Mouse (Mus musculus) midbrain, embryonic 16.5 days (tissue): ENCODE measurements around the gene Sik2. TPM values are rescaled to one million over a fixed set of nuclear protein-coding genes. Genes with fewer than 3 reads are reported as not detected.

Experiments
- ATAC-seq: fragments of 200-750 bp; cut with Nextera tagmentation; 2 replicates; pipeline ENCODE4 v1.8.0; 2017; ENCODE audit warnings: moderate TSS enrichment
- H3K27ac ChIP-seq: fragments of 300-500 bp; sonication (generic); 2 replicates; pipeline ENCODE4 v1.5.1; 2014; ENCODE audit warnings: mild to moderate bottlenecking, low read length, mixed read lengths
- H3K27me3 ChIP-seq: fragments of 300-500 bp; sonication (generic); 2 replicates; pipeline ENCODE4 v1.6.1; 2014; ENCODE audit warnings: low read depth, low read length, mixed read lengths; ENCODE audit not compliant: control insufficient read depth, insufficient read depth
- H3K36me3 ChIP-seq: fragments of 300-500 bp; sonication (generic); 2 replicates; pipeline ENCODE4 v1.6.1; 2014; ENCODE audit warnings: mild to moderate bottlenecking, low read length, moderate library complexity, mixed read lengths; ENCODE audit not compliant: control insufficient read depth, insufficient read depth
- H3K4me1 ChIP-seq: fragments of 300-500 bp; sonication (generic); 2 replicates; pipeline ENCODE4 v1.6.1; 2014; ENCODE audit warnings: mild to moderate bottlenecking, low read length, mixed read lengths; ENCODE audit not compliant: control insufficient read depth, insufficient read depth
- H3K4me2 ChIP-seq: fragments of 300-500 bp; sonication (generic); 2 replicates; pipeline ENCODE4 v1.6.1; 2014; ENCODE audit warnings: mild to moderate bottlenecking, low read length, mixed read lengths
- H3K4me3 ChIP-seq: fragments of 300-500 bp; sonication (generic); 2 replicates; pipeline ENCODE4 v1.5.1; 2014; ENCODE audit warnings: low read depth, mild to moderate bottlenecking, low read length, moderate library complexity, mixed read lengths
- H3K9ac ChIP-seq: fragments of 300-500 bp; sonication (generic); 2 replicates; pipeline ENCODE4 v1.6.1; 2014; ENCODE audit warnings: low read depth, low read length, mixed read lengths
- H3K9me3 ChIP-seq: fragments of 300-500 bp; sonication (generic); replicated peaks from 2 replicates; pipeline ENCODE4 v1.6.1; 2014; ENCODE audit warnings: mild to moderate bottlenecking, low read length, mixed read lengths; ENCODE audit not compliant: control insufficient read depth, poor library complexity, severe bottlenecking
- WGBS: fragments of 180-500 bp; shearing (Covaris S2); extraction: QIAGEN DNeasy Blood & Tissue Kit; methylation state at CpG from one replicate; pipeline ENCODE4 v1.1.7; 2014; 5-methylcytosine and 5-hydroxymethylcytosine counted together
- polyA plus RNA-seq: library from polyadenylated mRNA; unstranded; fragments of >200 nt; fragmentation: Nextera tagmentation; extraction: Ambion mirVana; gene quantifications from 2 replicates; pipeline ENCODE4 v1.2.1, GENCODE M21; 2015

Gene Sik2
- polyA plus RNA-seq, 1 experiment from 2014 or later: 20.2 TPM

GRCm38 (mm10) chr9:50849755-50850154 lies 159.1 kb downstream of the Sik2 start:
- H3K4me2 ChIP-seq: no peak overlapping the region
- no peak overlapping the region for H3K4me3 ChIP-seq
- H3K4me1 ChIP-seq: 0 out of 2 replicates have a peak, but pooled peaks cover 2% of the 10 kb centered on the region
- H3K27ac ChIP-seq: no peak overlapping the region
- no peaks in the 10 kb centered on the region for H3K9me3 ChIP-seq
- ATAC-seq: no peak
- peaks cover 5% of the 10 kb centered on the region; the same call in 1 of the 2 replicates for H3K36me3 ChIP-seq
- no peak overlapping the region for H3K9ac ChIP-seq
- WGBS: 77% methylated on average over 9 of the region's 9 CpGs
- no peaks in the 10 kb centered on the region for H3K27me3 ChIP-seq

GRCm38 (mm10) chr9:50849249-50849648 lies 159.6 kb downstream of the Sik2 start:
- ATAC-seq: peak; percentile 79; the same call in 1 of the 2 replicates
- H3K4me1 ChIP-seq: 0 out of 2 replicates have a peak, but pooled peaks cover 2% of the 10 kb centered on the region
- H3K4me3 ChIP-seq: no peak overlapping the region
- no peak overlapping the region for H3K9ac ChIP-seq
- WGBS: 22% methylated on average over 8 of the region's 8 CpGs
- H3K27ac ChIP-seq: no peak overlapping the region
- H3K9me3 ChIP-seq: no peaks in the 10 kb centered on the region
- peaks cover 5% of the 10 kb centered on the region; the same call in 1 of the 2 replicates for H3K36me3 ChIP-seq
- no peaks in the 10 kb centered on the region for H3K27me3 ChIP-seq
- no peak overlapping the region for H3K4me2 ChIP-seq

GRCm38 (mm10) chr9:50848821-50849220 lies 160.1 kb downstream of the Sik2 start:
- Histone ChIP-seq H3K27ac (no peak overlapping the region), H3K4me1 (0 out of 2 replicates have a peak, but pooled peaks cover 2% of the 10 kb centered on the region), H3K9ac (no peak overlapping the region), H3K4me2 (no peak overlapping the region), H3K4me3 (no peak overlapping the region), H3K27me3 (no peaks in the 10 kb centered on the region), H3K36me3 (peaks cover 7% of the 10 kb centered on the region; the same call in 1 of the 2 replicates), H3K9me3 (no peaks in the 10 kb centered on the region)
- WGBS: 52% methylated on average over 5 of the region's 5 CpGs
- peak; percentile 9; the same call in 1 of the 2 replicates for ATAC-seq

GRCm38 (mm10) chr9:50847606-50848368 lies 161.1 kb downstream of the Sik2 start:
- Histone ChIP-seq H3K4me1 (no peaks in the 10 kb centered on the region), H3K27me3 (no peaks in the 10 kb centered on the region), H3K9me3 (no peaks in the 10 kb centered on the region), H3K27ac (no peak overlapping the region), H3K4me3 (no peak overlapping the region), H3K36me3 (peaks cover 15% of the 10 kb centered on the region; the same call in 1 of the 2 replicates), H3K4me2 (no peak overlapping the region), H3K9ac (no peak overlapping the region)
- WGBS: 73% methylated on average over 12 of the region's 12 CpGs
- ATAC-seq: no peak

GRCm38 (mm10) chr9:50847133-50847532 lies 161.7 kb downstream of the Sik2 start:
- Histone ChIP-seq H3K4me2 (no peak overlapping the region), H3K9me3 (no peaks in the 10 kb centered on the region), H3K27ac (no peak overlapping the region), H3K4me1 (no peaks in the 10 kb centered on the region), H3K27me3 (no peaks in the 10 kb centered on the region), H3K4me3 (no peak overlapping the region), H3K9ac (no peak overlapping the region), H3K36me3 (peaks cover 18% of the 10 kb centered on the region; the same call in 1 of the 2 replicates)
- WGBS: 93% methylated on average over 6 of the region's 6 CpGs
- ATAC-seq: no peak

- Histone ChIP-seq H3K9ac (no peak overlapping the region), H3K27me3 (no peaks in the 10 kb centered on the region), H3K4me1 (no peaks in the 10 kb centered on the region), H3K4me3 (no peak overlapping the region), H3K9me3 (no peaks in the 10 kb centered on the region), H3K36me3 (peaks cover 18% of the 10 kb centered on the region; the same call in 1 of the 2 replicates), H3K4me2 (no peak overlapping the region), H3K27ac (no peak overlapping the region)
- 65% methylated on average over 9 of the region's 9 CpGs for WGBS
- ATAC-seq: no peak
Observed at GRCm38 (mm10) chr9:50845547-50845946, 163.3 kb downstream of the Sik2 start.

GRCm38 (mm10) chr9:50845081-50845480 lies 163.8 kb downstream of the Sik2 start, which contains the start of gene Ppp2r1b:
Ppp2r1b (plus strand) TSS chr9:50845301.
- no peak within 1 kb of the TSS for H3K27ac ChIP-seq
- 89% methylated on average over 3 of the region's 3 CpGs for WGBS
- H3K9ac ChIP-seq: no peak within 1 kb of the TSS
- no peak within 1 kb of the TSS for H3K4me3 ChIP-seq
- no peak for ATAC-seq
- no peaks in the 10 kb centered on the region for H3K27me3 ChIP-seq
- no peaks in the 10 kb centered on the region for H3K4me1 ChIP-seq
- H3K4me2 ChIP-seq: no peak within 1 kb of the TSS
- H3K9me3 ChIP-seq: no peaks in the 10 kb centered on the region
- peaks cover 18% of the 10 kb centered on the region; the same call in 1 of the 2 replicates for H3K36me3 ChIP-seq
